In the genomic region with DNA sequence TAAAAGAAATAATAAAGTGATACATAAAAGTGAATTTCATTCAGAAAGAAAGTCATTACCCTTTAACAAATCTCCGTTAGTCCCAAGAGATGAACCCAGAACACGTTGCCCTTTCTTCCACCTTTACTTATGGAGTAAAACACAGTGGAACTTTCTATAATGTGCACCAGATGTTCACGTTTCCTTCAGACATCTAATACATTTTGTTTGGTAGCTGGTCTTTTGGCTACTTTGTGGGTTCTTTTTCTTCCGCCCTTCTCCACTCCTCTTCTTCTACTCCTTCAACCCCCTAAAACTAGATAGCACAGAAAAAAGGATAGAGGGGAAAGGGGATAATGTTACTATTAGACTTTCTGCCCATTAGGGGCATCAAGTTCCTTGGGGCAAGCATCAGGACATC, we compare ENCODE assay signal across 23 mouse cellular contexts. TPM values are rescaled to one million over a fixed set of nuclear protein-coding genes. Genes with fewer than 3 reads are reported as not detected.
DNase-seq lines count a peak whose midpoint lies in the region; ATAC-seq and TF ChIP-seq lines count a peak whose summit lies in the region.
"Had no signal": no experiment of that assay in that cellular context is flagged by ENCODE, and none has a peak within 500 bp of the region (broad histone marks: within the 10 kb centered on the region; RNA-seq: fewer than 3 reads in every experiment).

No protein-coding gene starts in this region.

- H3K36me3 ChIP-seq in limb, embryonic 14.5 days (ENCODE audit: control insufficient read depth, insufficient read depth, low read length): peaks cover 26% of the 10 kb centered on the region
- peaks cover 39% of the 10 kb centered on the region for H3K36me3 ChIP-seq in limb, embryonic 10.5 days

- H3K4me1 ChIP-seq in limb, embryonic 14.5 days (ENCODE audit: control insufficient read depth, insufficient read depth, low read length): no peaks in the 10 kb centered on the region; the same call in 1 of the 2 replicates
- no peaks in the 10 kb centered on the region for H3K4me1 ChIP-seq in limb, embryonic 10.5 days
- H3K4me1 ChIP-seq: embryonic facial prominence, embryonic 13.5 days; embryonic facial prominence, embryonic 15.5 days; forebrain, embryonic 10.5 days; forebrain, embryonic 12.5 days had no signal

- no peak overlapping the region for H3K27ac ChIP-seq in limb, embryonic 14.5 days (replicated peaks; ENCODE audit: low read depth, low read length)
- no peak overlapping the region for H3K27ac ChIP-seq in limb, embryonic 10.5 days
- H3K27ac ChIP-seq: embryonic facial prominence, embryonic 13.5 days; embryonic facial prominence, embryonic 15.5 days; forebrain, embryonic 10.5 days; forebrain, embryonic 12.5 days had no signal

- H3K27me3 ChIP-seq in limb, embryonic 14.5 days (ENCODE audit: control insufficient read depth, insufficient read depth, low read length): no peaks in the 10 kb centered on the region
- H3K27me3 ChIP-seq in limb, embryonic 10.5 days (ENCODE audit: low read depth, poor library complexity, severe bottlenecking): no peaks in the 10 kb centered on the region
- H3K27me3 ChIP-seq: embryonic facial prominence, embryonic 13.5 days; embryonic facial prominence, embryonic 15.5 days; forebrain, embryonic 12.5 days had no signal

- ATAC-seq in limb, embryonic 14.5 days (ENCODE audit: low FRiP score, low read depth): no peak
- ATAC-seq: forebrain, embryonic 14.5 days; forebrain, embryonic 16.5 days had no signal

- no peak overlapping the region for H3K9ac ChIP-seq in limb, embryonic 14.5 days (ENCODE audit: low read depth, low read length, severe bottlenecking)
- H3K9ac ChIP-seq: embryonic facial prominence, embryonic 13.5 days; embryonic facial prominence, embryonic 15.5 days; forebrain, embryonic 12.5 days had no signal

- H3K4me3 ChIP-seq in limb, embryonic 14.5 days (replicated peaks; ENCODE audit: low read length): no peak overlapping the region
- H3K4me3 ChIP-seq in limb, embryonic 10.5 days: no peak overlapping the region
- H3K4me3 ChIP-seq: embryonic facial prominence, embryonic 13.5 days; embryonic facial prominence, embryonic 15.5 days; erythroblast, embryonic 14.5 days; forebrain, embryonic 10.5 days; forebrain, embryonic 12.5 days had no signal

- H3K9me3 ChIP-seq in limb, embryonic 14.5 days (ENCODE audit: control insufficient read depth, low read length): no peaks in the 10 kb centered on the region
- no peaks in the 10 kb centered on the region for H3K9me3 ChIP-seq in limb, embryonic 10.5 days (replicated peaks)
- H3K9me3 ChIP-seq: embryonic facial prominence, embryonic 13.5 days; embryonic facial prominence, embryonic 15.5 days; forebrain, embryonic 10.5 days; forebrain, embryonic 12.5 days had no signal

- H3K4me2 ChIP-seq in limb, embryonic 14.5 days (replicated peaks; ENCODE audit: low read depth, low read length, severe bottlenecking): no peak overlapping the region
- H3K4me2 ChIP-seq: embryonic facial prominence, embryonic 13.5 days; embryonic facial prominence, embryonic 15.5 days; forebrain, embryonic 12.5 days had no signal

- no peak for TF ChIP-seq POLR2A in limb, embryonic 14.5 days (IDR thresholded peaks at IDR 0.05; ENCODE audit: borderline replicate concordance, extremely low read depth, insufficient read depth, insufficient read length)

- 50% methylated on average over 4 of the region's 4 CpGs for WGBS in limb, embryonic 14.5 days
- WGBS in limb, embryonic 10.5 days: 64% methylated on average over 4 of the region's 4 CpGs

- peak; percentile 43 for DNase-seq in embryo, embryonic 11 days
- no peak for DNase-seq in embryo, embryonic 9.5 days (ENCODE audit: extremely low spot score)
- DNase-seq in limb, embryonic 14.5 days (ENCODE audit: low spot score): peak; percentile 18
- no peak for DNase-seq in limb, embryonic 10.5 days (ENCODE audit: low spot score)
- peak; percentile 20 for DNase-seq in forelimb bud, embryonic 11.5 days (ENCODE audit: low read depth, low spot score)
- no peak for DNase-seq in yolk sac, embryonic 10.5 days (ENCODE audit: low spot score)
- DNase-seq: adrenal gland, adult 2 months; adrenal gland, postnatal 10 days; adrenal gland, postnatal 25 days; cerebellum, adult 11 months; cerebellum, adult 18-20 months; cerebellum, adult 8-10 months; cerebellum, adult 9-11 months; cerebellum, postnatal 14 days; cerebellum, postnatal 36 days had no signal

RNA-seq across cellular contexts. Expression of a gene that starts 6.3 kb away (rescaled TPM):
- 0.19 and 0.20 TPM in 2 replicates for polyA plus RNA-seq in limb, embryonic 14.5 days (2012; rRNA removed)
- 0.10 and 0.21 TPM in 2 replicates for polyA plus RNA-seq in limb, embryonic 14.5 days (2014; fragmentation: Nextera tagmentation; extraction: Ambion mirVana)
- polyA plus RNA-seq in limb, embryonic 10.5 days (2016; fragmentation: Nextera tagmentation; extraction: Ambion mirVana): 0.11 and 0.21 TPM in 2 replicates
- polyA plus RNA-seq: adrenal gland, adult 2 months; embryonic facial prominence, embryonic 13.5 days; embryonic facial prominence, embryonic 15.5 days; erythroblast, embryonic 14.5 days; forebrain, embryonic 14.5 days had no signal

RNA-seq across cellular contexts. Expression of a gene that starts 8.3 kb away (rescaled TPM):
- 17.1 and 30.0 TPM in 2 replicates for polyA plus RNA-seq in limb, embryonic 14.5 days (2012; rRNA removed)
- polyA plus RNA-seq in limb, embryonic 14.5 days (2014; fragmentation: Nextera tagmentation; extraction: Ambion mirVana): 74.3 and 80.2 TPM in 2 replicates
- 79.6 and 86.6 TPM in 2 replicates for polyA plus RNA-seq in limb, embryonic 10.5 days (2016; fragmentation: Nextera tagmentation; extraction: Ambion mirVana)

RNA-seq across cellular contexts. Expression of a gene that starts 8.3 kb away (rescaled TPM):
- 4.5 and 5.8 TPM in 2 replicates for polyA plus RNA-seq in limb, embryonic 14.5 days (2012; rRNA removed)
- polyA plus RNA-seq in limb, embryonic 14.5 days (2014; fragmentation: Nextera tagmentation; extraction: Ambion mirVana): 9.6 and 10.4 TPM in 2 replicates
- polyA plus RNA-seq in limb, embryonic 10.5 days (2016; fragmentation: Nextera tagmentation; extraction: Ambion mirVana): 8.8 and 11.3 TPM in 2 replicates
- polyA plus RNA-seq: erythroblast, embryonic 14.5 days had no signal

RNA-seq across cellular contexts. Expression of a gene that starts 36.7 kb away (rescaled TPM):
- 0.25 and 0.32 TPM in 2 replicates for polyA plus RNA-seq in limb, embryonic 14.5 days (2012; rRNA removed)
- not detected in 2 replicates for polyA plus RNA-seq in limb, embryonic 14.5 days (2014; fragmentation: Nextera tagmentation; extraction: Ambion mirVana)
- not detected in 2 replicates for polyA plus RNA-seq in limb, embryonic 10.5 days (2016; fragmentation: Nextera tagmentation; extraction: Ambion mirVana)
- polyA plus RNA-seq: C2C12; embryonic facial prominence, embryonic 13.5 days; erythroblast, embryonic 14.5 days; forebrain, embryonic 10.5 days had no signal

RNA-seq across cellular contexts. Expression of a gene that starts 38.9 kb away (rescaled TPM):
- polyA plus RNA-seq in limb, embryonic 14.5 days (2012; rRNA removed): 0.13 and 0.14 TPM in 2 replicates
- not detected in 2 replicates for polyA plus RNA-seq in limb, embryonic 14.5 days (2014; fragmentation: Nextera tagmentation; extraction: Ambion mirVana)
- polyA plus RNA-seq in limb, embryonic 10.5 days (2016; fragmentation: Nextera tagmentation; extraction: Ambion mirVana): 0.10 TPM in 1 of 2 replicates, not detected in the other
- polyA plus RNA-seq: C2C12; embryonic facial prominence, embryonic 13.5 days; erythroblast, embryonic 14.5 days; forebrain, embryonic 10.5 days; forebrain, embryonic 12.5 days; forebrain, embryonic 14.5 days; forebrain, embryonic 16.5 days had no signal

Comparison
In these comparisons a context has a peak if more than half of its experiments do, and no peak if none do; other contexts are left out.
1. DNase-seq: peak in embryo, embryonic 11 days (single experiment), limb, embryonic 14.5 days (single experiment) and forelimb bud, embryonic 11.5 days (single experiment); none in embryo, embryonic 9.5 days (single experiment), limb, embryonic 10.5 days (single experiment) and yolk sac, embryonic 10.5 days (single experiment).